Mouse (Mus musculus): ENCODE results near the gene Opcml. TPM values are rescaled to one million over a fixed set of nuclear protein-coding genes. Genes with fewer than 3 reads are reported as not detected.

Opcml gene
- total and polyA plus RNA-seq, 2 experiments from 2014 or later, result 71.2 to 128 TPM

DNA sequence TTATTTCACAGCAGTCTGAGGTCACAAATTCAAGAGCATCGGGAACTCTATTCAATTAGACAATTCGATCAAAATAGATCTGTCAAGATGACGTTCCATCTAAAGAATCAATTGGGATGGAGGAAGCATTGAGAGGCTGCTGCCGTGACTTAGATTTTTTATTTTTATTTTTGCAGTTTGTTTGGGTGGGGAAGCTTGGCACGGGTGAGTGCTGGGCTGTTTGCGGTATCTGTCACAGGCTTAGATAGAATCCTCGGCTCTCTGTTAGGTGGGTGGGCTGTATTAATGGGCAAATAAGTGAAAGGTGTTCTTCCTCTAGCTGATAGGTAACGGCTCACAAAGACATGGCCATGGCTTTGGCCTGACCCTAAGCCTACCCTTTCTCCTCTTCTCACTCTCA, 654.4 kb downstream of the Opcml start:
- no peak overlapping the region for H3K27ac ChIP-seq (ENCODE audit: low read depth, low read length)
- no peak for TF ChIP-seq CTCF (IDR thresholded peaks at IDR 0.05)
- no peak overlapping the region for H3K4me3 ChIP-seq (ENCODE audit: low read depth, low read length)
- no peak overlapping the region for H3K9ac ChIP-seq (replicated peaks; ENCODE audit: low read length, poor library complexity, severe bottlenecking)
- H3K27me3 ChIP-seq (ENCODE audit: insufficient read depth, low read length), result no peaks in the 10 kb centered on the region
- no peak overlapping the region for H3K4me2 ChIP-seq (ENCODE audit: low read depth, low read length, poor library complexity, severe bottlenecking)
- no peaks in the 10 kb centered on the region for H3K9me3 ChIP-seq (ENCODE audit: low read length)
- ATAC-seq (ENCODE audit: low FRiP score), result no peak
- H3K4me1 ChIP-seq (ENCODE audit: insufficient read depth, low read length), result peaks cover 10% of the 10 kb centered on the region; the same call in 1 of the 2 replicates
- 72% methylated on average over 8 of the region's 8 CpGs for WGBS
- no peak for DNase-seq (ENCODE audit: low spot score)
- no peaks in the 10 kb centered on the region for H3K36me3 ChIP-seq (ENCODE audit: insufficient read depth, low read length)

DNA sequence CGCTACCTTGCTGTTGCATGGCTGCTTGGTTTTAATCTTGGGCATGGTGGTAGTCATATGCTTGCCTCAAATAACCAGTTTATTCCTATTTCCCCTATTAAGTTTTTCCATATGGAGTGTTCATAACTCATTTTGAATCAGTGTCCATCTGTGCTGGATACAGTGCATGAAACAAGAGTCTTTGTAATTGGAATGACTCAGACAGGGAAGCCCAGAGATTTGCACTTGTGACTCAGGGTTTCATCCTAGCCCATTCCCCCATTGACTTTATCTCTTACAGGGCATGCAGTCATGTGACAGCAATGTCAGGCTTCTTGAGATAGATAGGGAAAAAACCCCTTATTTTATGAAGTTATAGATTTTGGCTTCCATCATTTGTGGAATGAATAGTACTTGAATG, 655.3 kb downstream of the Opcml start:
- no peaks in the 10 kb centered on the region for H3K27me3 ChIP-seq (ENCODE audit: insufficient read depth, low read length)
- no peak for TF ChIP-seq CTCF (IDR thresholded peaks at IDR 0.05)
- H3K36me3 ChIP-seq (ENCODE audit: insufficient read depth, low read length), result no peaks in the 10 kb centered on the region
- no peaks in the 10 kb centered on the region for H3K9me3 ChIP-seq (ENCODE audit: low read length)
- no peak overlapping the region for H3K9ac ChIP-seq (replicated peaks; ENCODE audit: low read length, poor library complexity, severe bottlenecking)
- H3K27ac ChIP-seq (ENCODE audit: low read depth, low read length), result no peak overlapping the region
- 0 out of 2 replicates have a peak, but pooled peaks cover 8% of the 10 kb centered on the region for H3K4me1 ChIP-seq (ENCODE audit: insufficient read depth, low read length)
- WGBS, result 83% methylated on average over 1 of the region's 1 CpGs
- ATAC-seq (ENCODE audit: low FRiP score) (no peak), DNase-seq (ENCODE audit: low spot score) (no peak)
- H3K4me2 ChIP-seq (ENCODE audit: low read depth, low read length, poor library complexity, severe bottlenecking), result no peak overlapping the region
- H3K4me3 ChIP-seq (ENCODE audit: low read depth, low read length), result no peak overlapping the region

DNA sequence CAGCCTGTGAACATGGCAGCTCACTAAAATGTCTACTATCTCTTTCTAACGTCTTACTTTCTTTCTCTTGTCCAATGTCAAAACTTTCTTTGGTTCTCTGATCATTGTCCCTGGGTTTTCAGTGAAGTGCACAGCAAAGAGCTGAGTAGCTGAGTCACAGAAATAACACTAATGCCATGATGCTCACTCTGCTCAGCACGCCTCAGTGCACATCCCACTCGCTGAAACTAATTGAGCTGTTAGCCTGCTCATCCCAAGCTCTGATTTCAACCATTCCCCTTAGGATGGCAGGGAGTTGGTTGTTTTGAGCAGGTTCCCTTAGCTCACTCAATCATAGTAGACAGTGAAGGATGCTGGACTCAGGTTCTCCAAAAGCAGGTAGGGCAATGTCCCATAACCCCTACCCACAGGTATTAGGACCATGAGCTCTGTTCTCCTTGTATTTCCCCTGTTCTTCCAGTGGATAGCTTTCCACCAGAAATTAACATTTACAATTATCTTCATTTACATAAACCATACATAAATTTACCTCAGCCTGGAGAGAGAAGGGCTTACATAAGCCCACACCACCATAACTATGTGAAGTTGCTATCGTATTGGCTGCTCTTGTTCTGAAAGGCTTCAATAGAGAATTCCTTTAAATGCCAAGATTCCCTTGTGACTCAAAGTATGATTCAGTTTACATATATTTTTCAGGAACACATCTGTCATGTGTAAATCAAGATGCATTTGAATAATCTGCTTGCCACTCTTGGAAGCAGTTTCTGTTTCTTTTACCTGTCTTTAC, 655.9 kb downstream of the Opcml start:
- no peak for ATAC-seq (ENCODE audit: low FRiP score)
- Histone ChIP-seq H3K27ac (ENCODE audit: low read depth, low read length) (no peak overlapping the region), H3K36me3 (ENCODE audit: insufficient read depth, low read length) (no peaks in the 10 kb centered on the region), H3K9me3 (ENCODE audit: low read length) (no peaks in the 10 kb centered on the region), H3K4me2 (ENCODE audit: low read depth, low read length, poor library complexity, severe bottlenecking) (no peak overlapping the region), H3K4me3 (ENCODE audit: low read depth, low read length) (no peak overlapping the region), H3K27me3 (ENCODE audit: insufficient read depth, low read length) (no peaks in the 10 kb centered on the region), H3K4me1 (ENCODE audit: insufficient read depth, low read length) (0 out of 2 replicates have a peak, but pooled peaks cover 8% of the 10 kb centered on the region), H3K9ac (replicated peaks; ENCODE audit: low read length, poor library complexity, severe bottlenecking) (no peak overlapping the region)
- WGBS, result 57% methylated on average over 4 of the region's 4 CpGs
- TF ChIP-seq CTCF (IDR thresholded peaks at IDR 0.05), result no peak
- no peak for DNase-seq (ENCODE audit: low spot score)

DNA sequence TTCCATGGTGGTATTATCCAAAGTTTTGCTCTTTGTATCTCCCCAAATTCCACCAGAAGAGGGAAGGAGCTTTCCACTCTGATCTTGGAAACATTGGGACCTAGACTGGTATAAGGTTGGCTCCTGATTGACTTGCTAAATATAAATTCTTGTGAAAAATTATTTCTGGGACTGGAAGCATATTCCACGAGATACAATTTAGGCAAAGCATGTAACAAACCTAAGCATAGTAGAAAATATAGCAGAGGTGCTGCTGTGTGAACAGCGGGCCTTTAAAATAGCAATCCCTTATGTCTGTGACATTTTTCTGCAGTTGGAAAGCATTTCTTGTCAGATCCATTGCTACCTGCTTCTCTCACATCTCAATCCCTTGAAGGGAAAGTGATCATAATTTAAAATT, 661.9 kb downstream of the Opcml start:
- no peak for ATAC-seq (ENCODE audit: low FRiP score)

DNA sequence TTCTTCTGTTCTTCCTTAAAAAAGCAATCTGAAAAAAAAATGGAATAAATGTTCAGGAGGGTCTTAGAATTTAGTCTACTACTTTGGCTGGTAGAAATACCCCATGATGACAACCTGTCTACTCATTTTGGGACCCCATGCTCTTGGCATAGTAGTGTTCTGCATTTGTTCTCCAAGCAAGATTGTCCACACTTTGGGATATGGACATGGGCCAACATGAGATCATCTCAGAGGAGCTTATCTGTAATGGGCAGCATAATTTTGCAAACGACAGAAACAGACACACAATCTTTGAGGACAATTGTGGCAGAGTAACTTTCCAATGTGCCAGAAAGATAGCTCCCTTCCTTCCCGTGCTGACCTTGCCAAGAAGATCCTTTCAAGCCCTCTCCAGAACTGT, 662.5 kb downstream of the Opcml start:
- H3K4me3 ChIP-seq (ENCODE audit: low read depth, low read length), result no peak overlapping the region
- no peaks in the 10 kb centered on the region for H3K9me3 ChIP-seq (ENCODE audit: low read length)
- ATAC-seq (ENCODE audit: low FRiP score) (no peak), DNase-seq (ENCODE audit: low spot score) (no peak)
- no peak overlapping the region for H3K4me2 ChIP-seq (ENCODE audit: low read depth, low read length, poor library complexity, severe bottlenecking)
- no peak overlapping the region for H3K27ac ChIP-seq (ENCODE audit: low read depth, low read length)
- H3K9ac ChIP-seq (replicated peaks; ENCODE audit: low read length, poor library complexity, severe bottlenecking), result no peak overlapping the region
- no peaks in the 10 kb centered on the region for H3K36me3 ChIP-seq (ENCODE audit: insufficient read depth, low read length)
- 76% methylated on average over 2 of the region's 2 CpGs for WGBS
- no peak for TF ChIP-seq CTCF (IDR thresholded peaks at IDR 0.05)
- H3K4me1 ChIP-seq (ENCODE audit: insufficient read depth, low read length), result no peaks in the 10 kb centered on the region
- H3K27me3 ChIP-seq (ENCODE audit: insufficient read depth, low read length), result no peaks in the 10 kb centered on the region

More for the DNA sequence above, 661.9 kb downstream of the Opcml start:
- H3K4me2 ChIP-seq (ENCODE audit: low read depth, low read length, poor library complexity, severe bottlenecking), result no peak overlapping the region
- TF ChIP-seq CTCF (IDR thresholded peaks at IDR 0.05), result no peak
- no peak overlapping the region for H3K9ac ChIP-seq (replicated peaks; ENCODE audit: low read length, poor library complexity, severe bottlenecking)
- H3K4me1 ChIP-seq (ENCODE audit: insufficient read depth, low read length), result no peaks in the 10 kb centered on the region
- H3K27ac ChIP-seq (ENCODE audit: low read depth, low read length), result no peak overlapping the region
- no peak overlapping the region for H3K4me3 ChIP-seq (ENCODE audit: low read depth, low read length)
- no peaks in the 10 kb centered on the region for H3K27me3 ChIP-seq (ENCODE audit: insufficient read depth, low read length)
- H3K9me3 ChIP-seq (ENCODE audit: low read length), result no peaks in the 10 kb centered on the region
- WGBS, result 80% methylated on average over 2 of the region's 2 CpGs
- H3K36me3 ChIP-seq (ENCODE audit: insufficient read depth, low read length), result no peaks in the 10 kb centered on the region
- no peak for DNase-seq (ENCODE audit: low spot score)

DNA sequence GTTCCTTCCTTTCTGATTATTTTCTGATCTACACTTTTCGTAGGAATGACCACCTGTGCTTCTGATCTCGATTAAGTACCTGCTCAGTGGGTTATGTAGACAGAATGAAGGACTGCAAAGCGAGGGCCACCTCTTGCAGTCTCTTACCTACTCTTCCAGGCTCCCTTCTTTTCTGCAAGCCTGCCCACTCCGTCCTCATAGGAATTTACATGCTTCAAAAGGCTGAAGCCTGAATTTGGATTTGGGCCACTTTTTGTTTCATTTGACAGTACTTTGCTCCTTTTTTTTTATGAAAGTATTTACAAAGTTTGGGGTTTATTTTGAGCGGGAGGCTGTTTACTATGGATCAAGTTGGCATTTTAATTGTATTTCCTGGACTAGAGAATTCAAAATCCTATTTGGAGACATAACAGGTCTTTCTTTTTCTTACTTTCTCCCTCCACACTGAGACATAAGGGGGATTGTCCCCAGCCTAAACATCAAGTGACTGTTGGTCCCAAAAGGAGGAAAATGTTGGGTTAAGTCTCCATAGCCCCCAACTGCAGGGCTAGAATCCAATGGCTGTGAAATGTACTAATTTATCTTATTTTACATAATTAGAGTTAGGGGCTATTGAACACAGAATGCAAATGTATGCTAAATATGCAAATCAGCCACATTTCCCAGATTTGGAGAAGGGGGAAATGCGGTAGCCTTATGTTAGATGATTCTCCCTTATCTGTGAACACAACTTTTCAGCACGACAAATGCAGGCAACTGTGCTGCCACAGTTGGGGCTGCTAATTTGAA, 667.6 kb downstream of the Opcml start:
- H3K4me1 ChIP-seq (ENCODE audit: insufficient read depth, low read length), result peaks cover 3% of the 10 kb centered on the region; the same call in 1 of the 2 replicates
- H3K9ac ChIP-seq (replicated peaks; ENCODE audit: low read length, poor library complexity, severe bottlenecking), result no peak overlapping the region
- H3K4me3 ChIP-seq (ENCODE audit: low read depth, low read length), result no peak overlapping the region
- 65% methylated on average over 7 of the region's 7 CpGs for WGBS
- H3K36me3 ChIP-seq (ENCODE audit: insufficient read depth, low read length), result no peaks in the 10 kb centered on the region
- no peak for TF ChIP-seq CTCF (IDR thresholded peaks at IDR 0.05)
- H3K27me3 ChIP-seq (ENCODE audit: insufficient read depth, low read length), result no peaks in the 10 kb centered on the region
- H3K9me3 ChIP-seq (ENCODE audit: low read length), result no peaks in the 10 kb centered on the region
- ATAC-seq (ENCODE audit: low FRiP score), result no peak
- DNase-seq (ENCODE audit: low spot score), result no peak
- H3K4me2 ChIP-seq (ENCODE audit: low read depth, low read length, poor library complexity, severe bottlenecking), result no peak overlapping the region
- H3K27ac ChIP-seq (ENCODE audit: low read depth, low read length), result no peak overlapping the region
